Mouse (Mus musculus) kidney, adult 8-10 months (tissue): ENCODE measurements around the gene Mecom.
A peak's percentile ranks its signal among the peaks of the same experiment; 100 is the strongest.

Experiments used
- DNase-seq, 2 experiments: peaks; one replicate each; pipeline ENCODE4 v3.0.0; 2022

Mecom gene

DNA sequence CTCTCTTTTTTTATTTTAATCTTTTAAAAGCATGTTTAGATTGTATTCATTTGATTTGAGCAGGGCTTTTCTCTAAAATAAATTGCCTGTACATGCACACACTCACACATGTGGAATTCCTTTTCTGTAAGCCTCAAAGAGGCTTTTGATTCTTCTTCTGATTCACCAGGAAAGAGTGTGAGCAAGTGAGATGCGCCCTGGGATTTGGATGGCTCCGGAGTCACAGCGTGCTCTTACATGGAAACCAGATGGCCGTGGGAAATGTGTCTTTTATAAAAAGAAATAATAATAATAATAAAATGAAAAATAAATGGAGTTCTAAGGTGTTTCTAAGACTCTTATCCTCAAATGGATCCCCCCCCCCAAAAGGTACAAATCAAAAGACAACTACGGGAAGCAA, 349.6 kb downstream of the Mecom start:
- DNase-seq, result no peak

DNA sequence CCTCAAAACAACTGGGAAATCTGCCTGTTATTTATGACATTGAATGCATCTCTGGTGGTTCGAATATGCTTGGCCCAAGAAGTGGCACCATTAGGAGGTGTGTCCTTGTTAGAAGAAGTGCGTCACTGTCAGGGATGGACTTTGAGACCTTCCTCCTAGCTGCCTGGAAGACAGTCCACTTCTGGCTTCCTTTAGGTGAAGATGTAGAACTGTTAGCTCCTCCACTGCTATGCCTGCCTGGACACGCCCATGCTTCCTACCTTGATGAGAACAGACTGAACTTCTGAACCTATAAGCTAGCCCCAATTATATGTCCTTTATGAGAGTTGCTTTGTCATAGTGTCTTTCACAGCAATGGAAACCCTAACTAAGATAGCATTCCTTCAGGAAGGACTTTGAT, 352.6 kb downstream of the Mecom start:
- no peak for DNase-seq

DNA sequence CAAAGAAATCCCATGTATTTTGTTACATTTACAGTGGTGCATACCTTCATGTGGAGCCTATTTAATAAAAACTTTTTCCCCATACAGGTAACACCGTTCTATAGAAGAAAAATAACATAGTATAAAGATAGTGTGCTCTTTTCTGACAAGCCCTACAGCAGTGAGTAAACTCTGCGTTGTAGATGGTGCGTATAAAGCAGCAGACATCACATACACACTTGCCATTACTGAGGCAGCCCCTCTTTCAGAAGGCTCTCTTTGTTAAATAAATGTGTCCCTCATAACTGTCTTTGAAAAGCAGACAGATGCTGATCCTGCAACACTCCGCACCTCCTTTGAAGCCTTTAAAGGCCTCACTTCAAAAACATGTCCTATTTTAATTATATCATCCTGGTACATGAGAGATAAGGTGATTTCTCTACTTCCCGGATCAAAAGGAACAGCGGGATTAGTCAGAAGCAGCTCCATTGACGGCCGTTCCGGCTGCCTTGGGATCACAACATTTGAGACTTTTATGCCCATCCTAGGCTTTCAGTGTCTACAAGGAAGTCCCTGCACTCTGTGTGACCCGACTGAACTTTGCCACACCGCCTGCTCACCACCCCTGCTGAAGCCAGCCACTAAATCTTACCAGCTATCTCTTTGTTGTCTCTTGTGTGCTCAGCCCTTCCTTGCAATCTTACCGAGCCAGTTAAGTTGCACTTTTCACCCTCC, 355.4 kb downstream of the Mecom start:
- no peak for DNase-seq

DNA sequence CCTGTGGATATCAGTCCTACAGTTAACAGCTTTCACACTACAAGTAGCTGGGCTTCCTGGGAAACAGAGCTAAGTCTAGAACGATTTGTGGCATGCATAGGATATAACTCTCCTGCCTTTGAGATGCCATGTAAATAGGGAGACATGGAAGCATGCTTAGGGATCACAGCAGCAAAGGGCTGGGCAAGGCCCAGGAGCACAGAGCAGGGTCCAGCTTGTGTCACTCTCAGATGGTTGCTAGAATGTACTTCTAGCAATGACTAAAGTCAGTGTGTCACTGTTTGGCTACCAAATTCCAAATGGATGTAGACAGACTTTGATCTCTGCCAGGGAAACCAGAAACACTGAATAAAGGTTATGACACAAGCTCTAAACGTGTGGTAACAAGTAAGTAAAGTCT, 358.5 kb downstream of the Mecom start:
- no peak for DNase-seq

DNA sequence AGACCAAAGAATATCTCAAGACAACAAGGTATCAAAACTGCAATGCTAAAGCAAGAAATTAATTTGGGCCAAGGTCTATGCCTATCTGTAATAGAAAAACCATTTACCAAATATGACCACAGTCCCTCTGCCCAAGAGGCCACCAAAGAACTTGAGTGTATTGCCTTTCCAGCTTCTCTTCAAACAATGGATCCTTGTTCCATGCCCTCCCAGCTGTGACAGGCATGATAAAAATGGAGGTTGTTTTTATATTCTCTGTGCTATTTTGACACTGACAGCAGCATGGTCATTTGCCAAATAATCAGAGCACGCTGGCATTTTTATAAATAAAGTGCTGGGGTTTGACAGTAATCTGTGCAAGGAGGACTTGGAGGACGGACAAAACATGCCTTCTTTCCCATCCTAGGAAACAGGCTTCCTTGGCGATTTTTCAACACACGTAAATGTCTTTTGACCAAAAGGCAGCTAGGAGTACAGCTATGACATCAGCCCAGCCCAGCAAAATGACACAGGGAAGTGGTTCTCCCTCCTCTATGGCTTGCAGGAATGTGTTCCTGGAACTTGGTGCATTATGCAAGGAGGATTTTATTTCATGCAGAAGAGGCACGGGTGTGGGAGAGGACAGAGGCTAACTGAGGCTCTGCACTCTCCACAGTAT, 359.9 kb downstream of the Mecom start:
- DNase-seq, result no peak

DNA sequence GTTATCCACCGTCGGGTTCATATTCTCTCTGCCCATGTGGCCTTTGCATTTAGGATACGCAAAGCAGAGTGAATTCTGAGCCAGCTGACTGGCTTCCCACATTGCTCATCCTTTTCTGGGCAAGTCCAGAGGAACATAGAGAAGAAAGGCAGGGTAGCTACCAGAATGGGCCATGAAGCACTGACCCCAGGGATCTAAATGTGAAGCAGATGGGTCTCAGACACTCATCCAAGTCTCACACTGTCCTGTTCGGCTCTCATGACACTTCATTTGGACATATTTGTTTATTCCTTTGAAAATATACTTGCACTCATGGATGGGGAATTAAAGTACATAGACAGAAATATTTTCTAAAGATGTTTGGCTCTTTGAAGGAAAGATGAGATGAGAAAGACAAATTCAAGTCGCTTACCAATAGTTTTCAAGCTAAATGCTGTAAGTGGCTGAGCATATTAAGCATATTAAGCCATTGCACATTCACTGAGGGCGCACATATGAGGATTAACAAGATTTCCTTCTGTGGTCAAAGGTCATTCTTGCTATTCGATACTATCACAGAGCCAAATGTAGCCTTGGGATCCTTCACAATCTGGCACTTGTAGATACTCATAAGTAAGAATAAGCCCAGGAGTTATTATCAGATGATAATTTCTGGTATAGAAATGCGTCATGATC, 365.9 kb downstream of the Mecom start:
- DNase-seq, result no peak

DNA sequence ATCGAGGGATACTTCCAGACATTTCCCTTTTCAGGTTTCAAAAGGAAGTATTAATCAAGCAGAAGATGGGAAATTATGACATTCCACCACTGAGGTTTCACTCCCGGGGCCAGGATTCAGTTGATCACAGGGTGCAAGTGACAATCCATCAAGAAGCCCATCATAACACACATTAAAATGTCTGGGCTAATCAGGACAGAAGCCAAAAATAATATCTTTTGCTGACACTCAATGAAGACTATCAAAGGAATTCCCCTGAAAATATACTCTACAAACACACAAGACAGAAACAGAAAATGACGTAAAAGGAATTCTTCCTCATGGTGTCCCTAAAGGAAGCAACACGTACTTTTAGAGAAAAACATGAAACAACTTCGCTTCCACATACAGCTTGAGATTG, 371.2 kb downstream of the Mecom start:
- no peak for DNase-seq

DNA sequence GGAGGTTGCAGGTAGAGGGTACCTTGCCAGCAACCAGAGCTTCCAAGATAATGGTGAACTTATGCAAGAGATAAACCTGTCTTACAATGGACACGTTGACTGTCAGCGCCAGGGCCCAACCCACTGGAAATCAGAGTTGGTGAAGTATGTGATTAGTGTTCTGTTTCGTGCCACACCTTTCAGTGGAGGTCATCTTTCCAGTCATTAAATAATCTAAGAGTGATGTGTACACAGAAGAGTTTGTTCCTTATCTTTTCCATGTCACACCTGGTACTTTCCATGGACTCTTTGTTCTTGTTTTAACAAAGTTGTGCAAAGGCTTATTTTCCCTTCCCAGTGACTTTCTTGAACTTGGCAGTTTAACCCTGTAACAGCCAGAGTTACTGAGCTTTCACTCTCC, 374.0 kb downstream of the Mecom start:
- no peak for DNase-seq

DNA sequence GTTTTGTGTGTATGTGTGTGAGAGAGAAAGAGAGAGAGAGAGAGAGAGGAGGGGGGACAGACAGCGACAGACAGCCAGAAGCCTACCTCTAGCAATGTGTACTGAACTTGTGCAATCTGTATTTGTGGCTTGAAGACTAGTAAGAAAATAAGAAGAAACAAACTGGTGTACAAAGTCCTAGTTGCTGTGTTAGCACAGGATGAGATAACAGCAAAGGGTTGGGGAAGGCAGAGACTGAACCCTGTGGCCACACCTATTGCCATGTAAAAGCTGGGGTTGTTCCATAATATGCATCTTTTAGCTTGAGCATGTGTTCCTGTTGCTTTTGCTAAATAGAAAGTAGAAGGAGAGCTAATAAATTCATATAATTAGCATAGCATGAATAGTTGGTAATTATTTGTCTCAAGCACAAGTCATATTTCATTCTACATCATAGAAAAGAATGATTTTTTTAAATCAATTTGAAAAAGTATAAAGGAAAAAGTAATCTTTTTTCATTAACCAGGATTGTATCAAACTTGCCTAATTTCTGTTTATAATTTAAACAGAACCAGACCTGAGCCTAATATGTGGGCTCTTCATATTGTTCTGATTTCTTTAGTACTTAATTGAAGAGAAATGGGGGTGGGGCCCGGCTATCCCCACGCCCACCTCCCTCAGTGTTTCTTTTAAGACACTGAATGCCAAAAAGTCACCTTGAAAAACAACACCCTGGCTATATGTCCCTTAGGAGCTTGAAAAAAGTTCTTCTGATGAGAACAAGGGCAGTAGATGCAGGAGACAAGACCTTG, 379.2 kb downstream of the Mecom start:
- DNase-seq, result no peak

DNA sequence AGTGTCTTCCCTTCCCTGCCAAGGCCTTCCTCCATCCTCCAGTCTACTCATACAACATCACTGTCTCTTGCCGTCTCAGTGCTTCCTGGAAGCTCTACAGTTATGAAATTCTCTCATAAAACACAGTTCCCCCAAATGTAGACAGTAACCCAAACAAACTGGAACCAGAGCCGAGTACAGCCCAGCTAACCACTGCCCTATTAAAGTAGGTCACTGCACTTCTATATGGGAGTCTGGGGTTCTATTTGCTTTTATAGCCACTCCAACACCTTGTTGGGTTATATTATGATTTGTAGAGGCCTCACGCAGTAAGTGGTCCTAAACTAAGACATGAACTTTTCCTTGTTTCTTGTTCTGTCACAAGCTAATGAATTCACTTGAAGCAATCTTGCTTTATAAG, 380.8 kb downstream of the Mecom start:
- no peak for DNase-seq

DNA sequence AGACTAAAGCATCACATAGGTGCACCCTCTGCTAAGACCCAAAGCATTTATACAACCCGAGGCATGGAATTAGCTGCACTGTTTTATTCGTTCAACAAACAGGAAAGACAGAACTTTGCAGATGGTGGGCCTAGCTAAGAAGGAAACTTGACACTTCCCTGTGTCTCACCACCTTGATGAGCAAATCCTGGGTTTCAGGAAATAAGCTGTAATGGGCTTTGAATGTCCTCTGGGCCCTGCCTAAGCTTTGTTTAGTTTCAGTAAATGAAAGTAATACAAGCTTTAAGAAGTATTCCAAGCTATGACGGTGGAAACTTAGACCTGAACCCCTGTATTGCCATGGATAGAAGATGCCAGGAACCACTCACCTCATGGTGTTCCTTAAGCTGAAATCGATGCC, 383.0 kb downstream of the Mecom start:
- no peak for DNase-seq

DNA sequence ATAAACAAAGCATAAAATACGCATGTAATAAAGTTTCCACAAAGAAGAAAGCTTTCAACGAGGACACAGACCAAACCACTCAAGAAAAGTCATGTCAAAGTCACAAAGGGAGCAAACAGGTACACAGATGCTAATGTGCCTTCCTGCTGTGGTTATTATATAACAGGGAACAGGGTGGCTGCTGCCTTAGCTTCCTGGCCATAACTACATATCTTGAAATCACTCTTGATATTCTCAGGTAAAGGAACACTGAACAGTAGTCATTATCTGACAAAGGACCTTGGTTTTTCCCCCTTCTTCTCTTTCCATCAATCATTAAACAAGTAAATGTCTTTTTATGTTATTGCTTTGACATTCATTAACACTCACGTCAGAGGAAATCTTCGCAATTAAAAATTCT, 384.4 kb downstream of the Mecom start:
- DNase-seq, result peak in 1 of 2 experiments; percentile 40

DNA sequence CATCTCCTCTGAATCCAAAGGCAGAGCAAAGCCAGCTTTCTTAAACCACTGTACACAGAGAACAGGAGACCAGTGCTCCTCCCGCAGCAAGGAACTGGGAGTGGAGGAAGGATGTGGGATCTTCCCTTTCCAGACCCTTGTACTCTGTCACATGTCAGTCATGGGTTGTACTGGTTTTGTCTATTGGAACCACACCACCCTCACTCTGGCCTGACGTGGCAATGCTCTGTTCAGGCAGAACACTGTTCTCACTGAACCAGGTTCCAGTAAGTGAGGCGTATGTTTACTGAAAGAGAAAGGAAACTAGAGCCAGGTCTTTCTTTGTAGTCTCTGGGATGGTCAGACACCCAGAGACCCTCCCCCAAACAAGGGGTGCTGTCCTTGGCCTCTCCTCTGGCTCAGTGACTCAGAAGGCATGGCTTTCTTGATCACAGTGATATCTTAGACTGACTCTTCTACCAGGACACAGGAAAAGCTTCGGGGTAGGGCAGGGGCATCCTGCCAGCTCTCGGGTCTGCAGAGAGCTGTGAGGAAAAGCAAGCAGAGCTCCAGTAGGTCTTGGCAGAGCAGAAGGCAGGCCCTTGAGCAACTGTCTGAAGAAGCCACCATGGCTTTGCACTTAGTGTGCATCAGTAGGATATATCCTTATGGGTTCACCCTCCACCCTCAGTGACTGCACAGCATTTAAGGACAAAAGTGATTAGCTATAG, 386.7 kb downstream of the Mecom start:
- no peak for DNase-seq

DNA sequence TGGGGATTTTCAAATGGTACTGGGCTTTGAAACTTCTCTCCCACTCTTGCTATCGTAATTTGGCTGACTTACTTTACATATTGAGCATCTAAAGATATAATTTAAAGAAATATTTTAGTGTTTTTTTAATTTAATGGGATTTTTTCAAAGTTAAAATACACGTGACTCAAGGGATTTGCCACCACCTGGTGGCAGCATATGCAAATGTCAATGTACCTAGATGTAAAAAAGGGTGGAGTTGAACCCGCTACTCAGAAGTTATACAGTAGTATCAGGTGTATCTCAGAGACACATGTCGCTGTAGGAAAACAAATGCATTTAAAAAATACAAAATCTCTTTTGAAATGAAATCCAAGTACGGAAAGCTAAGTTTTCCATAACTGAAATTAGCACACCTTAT, 387.5 kb downstream of the Mecom start:
- DNase-seq, result no peak

DNA sequence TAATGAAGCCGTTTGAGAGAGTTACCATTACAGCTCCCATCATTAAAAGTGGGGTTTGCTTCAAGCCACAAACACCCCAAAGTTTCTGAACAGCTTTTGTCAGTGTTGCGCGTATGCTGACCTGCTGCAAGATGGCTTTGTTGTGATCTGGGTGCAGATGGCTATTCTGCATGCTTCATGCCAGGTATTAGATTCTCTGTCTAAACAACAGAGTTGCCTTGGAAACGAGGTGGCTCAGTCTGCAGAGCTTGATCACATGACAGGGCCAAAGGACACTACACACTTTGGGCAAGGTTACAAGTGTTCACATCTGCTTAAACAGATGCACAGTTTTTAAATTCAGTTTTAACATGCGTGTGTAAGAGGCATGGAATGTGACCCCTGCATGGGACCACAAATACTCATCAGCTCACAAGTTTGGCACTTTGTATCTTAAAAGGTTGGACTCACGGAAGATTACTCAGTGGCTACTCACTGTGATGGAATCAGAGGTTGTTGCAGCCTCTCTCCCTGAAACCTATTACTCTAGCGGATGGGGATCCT, 390.6 kb downstream of the Mecom start:
- DNase-seq, result peak in 1 of 2 experiments; percentile 33

DNA sequence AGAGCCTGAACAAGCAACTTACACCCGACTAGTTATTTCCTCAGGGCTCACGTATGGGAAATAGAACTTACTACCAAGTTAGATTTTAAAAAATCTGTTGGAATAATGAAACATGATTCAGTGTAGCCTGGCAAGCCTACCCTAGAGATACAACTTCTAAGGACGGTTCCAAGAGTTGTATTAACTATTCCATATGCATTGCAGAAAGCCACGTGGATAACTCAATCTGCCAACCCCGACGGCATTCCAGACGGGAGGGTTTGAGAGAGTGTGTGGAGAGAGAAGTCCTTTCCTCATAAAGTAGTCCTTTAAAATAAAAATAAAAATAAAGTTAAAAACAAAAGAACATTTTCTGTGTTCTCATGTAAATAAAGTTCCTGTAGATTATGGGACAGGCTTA, 393.4 kb downstream of the Mecom start:
- DNase-seq, result no peak

DNA sequence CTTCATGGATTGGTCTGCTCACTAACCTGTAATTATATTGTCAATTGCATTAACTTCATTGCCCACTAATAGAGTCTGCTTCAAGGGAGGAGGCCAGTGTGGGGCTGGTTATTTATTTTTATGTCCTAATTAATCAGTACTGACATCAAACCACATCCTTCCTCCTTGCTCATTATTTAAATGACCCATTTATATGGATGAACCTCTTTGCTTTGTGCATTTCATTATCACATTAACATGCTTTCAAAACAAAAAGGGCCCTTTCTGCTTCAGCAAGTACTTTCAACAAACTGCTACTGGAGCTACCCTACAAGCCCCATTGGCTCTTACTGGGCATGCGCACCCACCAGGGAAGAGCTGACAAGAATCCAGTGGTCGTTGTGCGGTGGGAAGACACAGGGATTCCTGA, 393.9 kb downstream of the Mecom start:
- peak in 1 of 2 experiments; percentile 28 for DNase-seq

DNA sequence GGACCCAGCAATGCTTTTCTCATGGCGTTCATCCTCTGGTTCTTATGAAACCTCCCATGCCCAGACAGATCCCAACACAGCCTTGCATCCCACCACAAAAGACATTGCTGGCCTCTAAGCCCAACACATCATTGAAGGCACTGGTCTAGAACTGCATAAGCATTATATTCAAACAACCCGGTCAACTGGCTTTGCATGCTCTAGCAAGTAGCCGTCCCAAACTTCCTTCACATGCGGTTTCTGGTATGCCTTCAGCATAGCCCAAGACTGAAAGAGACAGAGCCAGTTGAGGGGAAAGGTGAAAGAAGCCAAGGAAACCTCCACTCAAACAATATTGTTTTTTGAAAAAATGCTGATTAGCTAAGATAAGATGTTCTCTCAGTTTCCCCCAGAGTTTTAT, 397.7 kb downstream of the Mecom start:
- DNase-seq, result no peak

DNA sequence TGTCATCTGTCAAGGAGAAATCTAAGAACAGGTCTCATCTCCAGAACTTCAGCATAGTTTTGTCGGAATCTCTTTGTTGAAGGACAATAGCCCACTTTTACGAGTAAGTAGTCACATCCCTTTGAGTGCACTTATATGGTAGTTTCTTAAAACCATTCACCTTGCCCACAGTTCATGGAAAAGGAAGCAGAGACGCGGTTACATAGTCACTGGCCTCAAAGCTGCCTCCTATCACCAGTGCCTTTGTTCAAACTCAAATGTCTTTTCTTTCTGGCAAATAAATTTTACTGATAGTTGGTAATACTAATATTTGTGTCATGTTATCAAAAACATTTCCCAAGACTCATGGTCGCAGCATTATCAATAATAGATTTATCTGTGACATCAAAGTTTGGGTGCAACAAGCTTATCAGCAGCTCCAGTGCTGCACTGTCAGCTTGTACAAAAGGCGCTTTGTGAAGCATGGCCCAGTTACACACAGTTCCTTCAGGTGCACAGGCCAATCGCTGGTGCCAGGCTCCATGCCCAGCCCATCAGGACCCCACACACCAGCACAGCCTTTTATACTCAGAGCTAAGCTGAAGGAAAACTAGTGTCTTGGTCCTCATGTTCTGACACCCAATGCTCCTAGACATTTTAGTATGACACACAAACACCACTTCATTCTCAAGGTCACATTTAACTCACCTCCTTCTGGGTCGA, 399.3 kb downstream of the Mecom start:
- no peak for DNase-seq

DNA sequence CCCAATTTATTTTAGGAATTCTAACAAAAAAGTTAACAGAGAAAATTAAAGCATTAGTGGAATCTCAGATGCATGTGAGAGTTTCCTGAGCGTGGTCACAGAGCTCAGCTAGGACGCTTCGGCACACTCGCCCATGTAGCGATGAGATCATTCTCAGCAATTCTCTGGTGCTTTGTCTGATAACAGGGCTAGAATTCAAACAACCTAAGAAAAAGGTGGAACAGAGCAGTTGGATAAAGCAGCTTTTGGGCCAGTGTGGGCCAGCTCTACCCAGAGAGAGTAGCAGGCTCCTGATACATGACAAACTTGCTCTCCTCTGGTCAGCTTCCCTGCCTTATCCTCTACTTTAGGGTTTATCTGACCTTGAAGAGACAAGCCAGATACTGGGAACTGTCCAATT, 402.8 kb downstream of the Mecom start:
- DNase-seq, result no peak

DNA sequence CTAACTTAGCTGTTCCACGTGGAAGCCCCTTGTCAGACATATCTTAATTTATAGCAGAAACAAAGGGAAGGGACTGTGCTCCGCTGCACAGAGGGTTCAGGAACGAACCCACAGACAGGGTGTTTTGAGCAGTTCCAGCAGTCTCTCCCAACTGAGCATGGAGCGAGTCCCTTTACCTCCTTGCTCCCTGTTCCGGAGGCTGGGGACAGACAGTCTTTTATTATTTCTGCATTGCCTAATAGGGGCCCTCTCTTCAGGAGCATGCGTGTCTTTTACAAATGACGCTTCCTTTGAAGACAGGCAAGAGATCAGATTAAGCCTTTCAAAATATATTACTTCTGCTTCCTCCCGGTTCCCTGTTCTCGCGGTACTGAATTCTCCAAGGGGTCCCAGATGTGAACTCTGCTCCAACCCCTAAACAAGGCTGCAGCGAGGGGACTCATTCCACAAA, 403.8 kb downstream of the Mecom start:
- no peak for DNase-seq

DNA sequence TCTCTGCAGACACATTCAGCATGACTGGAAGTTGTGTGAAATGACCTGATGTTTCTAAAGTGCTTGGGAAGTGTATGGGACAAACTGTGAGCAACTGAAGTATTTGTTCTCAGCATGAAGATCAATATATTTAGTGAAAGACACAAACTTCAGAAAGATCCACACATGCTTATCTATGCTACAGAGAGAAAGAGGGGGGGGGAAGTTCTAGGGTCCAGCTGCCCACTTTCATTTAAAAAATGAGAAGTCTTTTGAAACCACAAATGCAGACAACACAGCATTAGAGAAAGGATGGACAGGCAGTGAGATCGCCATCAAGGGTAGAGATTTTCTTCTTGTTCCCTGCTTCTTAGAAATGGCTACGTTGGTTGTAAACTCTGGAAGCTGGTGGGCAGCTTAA, 404.4 kb downstream of the Mecom start:
- DNase-seq, result no peak
